Mouse (Mus musculus) small intestine, adult 2 months (tissue): ENCODE measurements around the gene Rps27l.

Experiments used
- CTCF ChIP-seq: fragments of 200-500 bp; IDR thresholded peaks from 2 replicates; pipeline ENCODE4 v1.5.1; 2012; ENCODE audit warnings: low read depth, mild to moderate bottlenecking, control low read depth, inconsistent platforms, low read length, moderate library complexity, mixed read lengths; ENCODE audit not compliant: insufficient replicate concordance, insufficient read length; ENCODE audit errors: extremely low read depth
- POLR2A ChIP-seq: fragments of 200-500 bp; IDR thresholded peaks from 2 replicates; pipeline ENCODE4 v1.6.1; 2012; ENCODE audit warnings: low read depth, mild to moderate bottlenecking, control low read depth, inconsistent platforms, low read length, moderate library complexity

DNA sequence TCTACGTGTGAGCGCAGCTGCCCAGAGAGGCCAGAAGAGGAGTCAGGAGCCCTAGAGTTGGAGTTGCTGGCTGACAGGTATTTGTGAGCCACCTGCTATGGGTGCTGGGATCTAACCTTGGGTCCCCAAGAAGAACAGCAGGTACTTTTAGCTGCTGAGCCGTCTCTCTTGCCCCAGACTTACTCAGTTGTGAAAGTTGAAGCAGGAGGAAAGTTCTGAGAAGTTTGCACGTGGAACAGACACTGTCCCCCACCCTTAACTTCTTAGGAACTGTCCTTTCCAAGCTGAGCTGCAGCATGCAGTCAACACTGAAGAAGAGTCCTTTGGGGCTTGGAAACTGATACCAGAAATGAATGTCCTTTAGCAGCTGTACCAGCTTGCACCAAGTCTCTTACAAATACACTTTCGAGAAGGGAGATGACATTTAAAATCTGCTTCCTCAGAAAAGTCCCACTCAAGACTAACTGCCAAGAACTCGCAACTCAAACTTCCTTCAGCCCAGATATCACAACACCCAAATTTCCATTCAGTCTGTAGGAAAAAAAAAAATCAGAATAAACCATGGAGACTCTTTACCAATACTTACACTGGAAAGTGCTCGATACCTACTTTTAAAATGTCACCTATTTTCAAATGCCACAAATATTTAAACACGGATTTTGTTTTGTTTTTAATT lies 28.5 kb upstream of the Rps27l start:
- TF ChIP-seq CTCF: no peak
- TF ChIP-seq POLR2A: no peak
